Mouse (Mus musculus) erythroblast, embryonic 14.5 days (primary cell): ENCODE measurements around the gene Zfp709.
"Not testable (repeated sequence)": the region's sequence is repeated elsewhere in the genome, so short reads cannot be mapped to it uniquely, and the experiment has no call there.

ENCODE experiments used
- GATA1 ChIP-seq: IDR thresholded peaks from 2 replicates; pipeline ENCODE4 v1.6.1; 2012; ENCODE audit warnings: low read length, inconsistent platforms, mixed read lengths
- TAL1 ChIP-seq: IDR thresholded peaks from 3 replicates; pipeline ENCODE4 v1.6.1; 2012; ENCODE audit warnings: low read length, inconsistent platforms, mixed read lengths

DNA sequence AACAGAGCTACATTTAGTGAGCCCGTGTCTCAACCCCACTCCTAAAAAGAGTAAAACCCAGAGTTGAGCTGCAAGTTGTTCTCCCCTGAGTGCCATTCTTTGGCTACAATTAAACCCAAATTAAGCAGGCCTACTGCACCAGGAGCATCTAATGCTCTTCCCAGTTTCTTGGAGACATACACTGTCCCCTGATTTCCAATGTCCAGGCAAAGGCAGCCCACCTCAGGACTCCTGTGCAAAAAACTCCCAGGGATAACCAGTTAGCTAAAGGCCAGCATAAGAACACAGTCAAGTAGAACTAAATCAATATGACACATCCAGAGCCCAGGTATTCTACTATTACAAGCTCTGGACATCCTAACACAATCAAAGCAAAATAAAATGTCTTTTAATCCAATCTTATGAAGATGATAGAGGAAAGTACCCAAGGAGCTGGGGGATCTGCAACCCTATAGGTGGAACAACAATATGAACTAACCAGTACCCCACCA, 35.8 kb upstream of the Zfp709 start:
- not testable (repeated sequence) for TF ChIP-seq GATA1, TAL1
